Mouse (Mus musculus): ENCODE results near the gene Dusp27. TPM values are rescaled to one million over a fixed set of nuclear protein-coding genes. Genes with fewer than 3 reads are reported as not detected.

Dusp27 gene
- polyA plus RNA-seq, 1 experiment from 2014 or later: 0.75 TPM

- no peaks in the 10 kb centered on the region for H3K4me1 ChIP-seq (ENCODE audit: insufficient read depth, low read depth, low read length)
- H3K27me3 ChIP-seq (replicated peaks; ENCODE audit: insufficient read depth, low read length): no peaks in the 10 kb centered on the region
- no peak overlapping the region for H3K9ac ChIP-seq (replicated peaks; ENCODE audit: low read depth)
- no peaks in the 10 kb centered on the region for H3K36me3 ChIP-seq (ENCODE audit: insufficient read depth, low read length)
- peak; percentile 69 for DNase-seq (ENCODE audit: low spot score)
- no peaks in the 10 kb centered on the region for H3K9me3 ChIP-seq (ENCODE audit: low read length)
- peak; percentile 85 for ATAC-seq
- H3K4me2 ChIP-seq (replicated peaks; ENCODE audit: low read depth, low read length): no peak overlapping the region
- WGBS: 43% methylated on average over 13 of the region's 13 CpGs
- H3K27ac ChIP-seq (ENCODE audit: low read length): no peak overlapping the region; the same call in 1 of the 2 replicates
- no peak overlapping the region for H3K4me3 ChIP-seq (ENCODE audit: low read depth, low read length)
- TF ChIP-seq CTCF (IDR thresholded peaks at IDR 0.05) (no peak), EP300 (IDR thresholded peaks at IDR 0.05) (peak; percentile 57; the same call in 1 of the 2 replicates)
These were observed 10.4 kb upstream of the Dusp27 start for GRCm38 (mm10) chr1:166138136-166138535.

GRCm38 (mm10) chr1:166137244-166137938, 9.7 kb upstream of the Dusp27 start:
- ATAC-seq (peak; percentile 52), DNase-seq (ENCODE audit: low spot score) (no peak)
- Histone ChIP-seq H3K9me3 (ENCODE audit: low read length) (no peaks in the 10 kb centered on the region), H3K4me3 (ENCODE audit: low read depth, low read length) (no peak overlapping the region), H3K36me3 (ENCODE audit: insufficient read depth, low read length) (no peaks in the 10 kb centered on the region), H3K9ac (replicated peaks; ENCODE audit: low read depth) (no peak overlapping the region), H3K27me3 (replicated peaks; ENCODE audit: insufficient read depth, low read length) (no peaks in the 10 kb centered on the region), H3K4me2 (replicated peaks; ENCODE audit: low read depth, low read length) (no peak overlapping the region), H3K27ac (ENCODE audit: low read length) (no peak overlapping the region; the same call in 1 of the 2 replicates), H3K4me1 (ENCODE audit: insufficient read depth, low read depth, low read length) (no peaks in the 10 kb centered on the region)
- TF ChIP-seq CTCF (IDR thresholded peaks at IDR 0.05) (no peak), EP300 (IDR thresholded peaks at IDR 0.05) (no peak)
- 53% methylated on average over 7 of the region's 7 CpGs for WGBS

GRCm38 (mm10) chr1:166135091-166135740, 7.5 kb upstream of the Dusp27 start:
- H3K9me3 ChIP-seq (ENCODE audit: low read length): no peaks in the 10 kb centered on the region
- H3K4me3 ChIP-seq (ENCODE audit: low read depth, low read length): no peak overlapping the region
- no peaks in the 10 kb centered on the region for H3K27me3 ChIP-seq (replicated peaks; ENCODE audit: insufficient read depth, low read length)
- H3K27ac ChIP-seq (ENCODE audit: low read length): no peak overlapping the region
- no peak for ATAC-seq
- no peaks in the 10 kb centered on the region for H3K36me3 ChIP-seq (ENCODE audit: insufficient read depth, low read length)
- no peak overlapping the region for H3K4me2 ChIP-seq (replicated peaks; ENCODE audit: low read depth, low read length)
- DNase-seq (ENCODE audit: low spot score): no peak
- no peak overlapping the region for H3K9ac ChIP-seq (replicated peaks; ENCODE audit: low read depth)
- 57% methylated on average over 5 of the region's 5 CpGs for WGBS
- no peaks in the 10 kb centered on the region for H3K4me1 ChIP-seq (ENCODE audit: insufficient read depth, low read depth, low read length)
- TF ChIP-seq EP300 (IDR thresholded peaks at IDR 0.05) (no peak), CTCF (IDR thresholded peaks at IDR 0.05) (no peak)

- no peak overlapping the region for H3K9ac ChIP-seq (replicated peaks; ENCODE audit: low read depth)
- no peak overlapping the region for H3K4me3 ChIP-seq (ENCODE audit: low read depth, low read length)
- no peak overlapping the region for H3K27ac ChIP-seq (ENCODE audit: low read length)
- H3K4me1 ChIP-seq (ENCODE audit: insufficient read depth, low read depth, low read length): 0 out of 2 replicates have a peak, but pooled peaks cover under 1% of the 10 kb centered on the region
- H3K27me3 ChIP-seq (replicated peaks; ENCODE audit: insufficient read depth, low read length): no peaks in the 10 kb centered on the region
- no peak for DNase-seq (ENCODE audit: low spot score)
- TF ChIP-seq CTCF (IDR thresholded peaks at IDR 0.05) (no peak), EP300 (IDR thresholded peaks at IDR 0.05) (no peak)
- H3K9me3 ChIP-seq (ENCODE audit: low read length): no peaks in the 10 kb centered on the region
- H3K4me2 ChIP-seq (replicated peaks; ENCODE audit: low read depth, low read length): no peak overlapping the region
- no peaks in the 10 kb centered on the region for H3K36me3 ChIP-seq (ENCODE audit: insufficient read depth, low read length)
- WGBS: 36% methylated on average over 4 of the region's 4 CpGs
- ATAC-seq: no peak
These were observed 4.6 kb upstream of the Dusp27 start for GRCm38 (mm10) chr1:166132367-166132766.

- no peak within 1 kb of the TSS for H3K4me3 ChIP-seq (ENCODE audit: low read depth, low read length)
- 71% methylated on average over 5 of the region's 5 CpGs for WGBS
- no peaks in the 10 kb centered on the region for H3K9me3 ChIP-seq (ENCODE audit: low read length)
- no peaks in the 10 kb centered on the region for H3K27me3 ChIP-seq (replicated peaks; ENCODE audit: insufficient read depth, low read length)
- H3K9ac ChIP-seq (replicated peaks; ENCODE audit: low read depth): no peak within 1 kb of the TSS
- TF ChIP-seq CTCF (IDR thresholded peaks at IDR 0.05) (no peak), EP300 (IDR thresholded peaks at IDR 0.05) (no peak)
- DNase-seq (ENCODE audit: low spot score) (no peak), ATAC-seq (0 out of 2 replicates have a peak, but pooled peaks have one; percentile 19)
- H3K36me3 ChIP-seq (ENCODE audit: insufficient read depth, low read length): no peaks in the 10 kb centered on the region
- H3K4me2 ChIP-seq (replicated peaks; ENCODE audit: low read depth, low read length): no peak within 1 kb of the TSS
- H3K27ac ChIP-seq (ENCODE audit: low read length): no peak within 1 kb of the TSS
- 0 out of 2 replicates have a peak, but pooled peaks cover 8% of the 10 kb centered on the region for H3K4me1 ChIP-seq (ENCODE audit: insufficient read depth, low read depth, low read length)
These were observed 2.6 kb upstream of the Dusp27 start, which contains the start of gene Gpa33 for GRCm38 (mm10) chr1:166130224-166130860. Gene Gpa33 (plus strand): TSS chr1:166130238.

- H3K4me2 ChIP-seq (replicated peaks; ENCODE audit: low read depth, low read length): no peak overlapping the region
- H3K9ac ChIP-seq (replicated peaks; ENCODE audit: low read depth): no peak overlapping the region
These were observed 829 bp upstream of the Dusp27 start for GRCm38 (mm10) chr1:166128551-166128950.

More at GRCm38 (mm10) chr1:166128551-166128950, 829 bp upstream of the Dusp27 start:
- DNase-seq (ENCODE audit: low spot score) (no peak), ATAC-seq (no peak)
- no peaks in the 10 kb centered on the region for H3K9me3 ChIP-seq (ENCODE audit: low read length)
- TF ChIP-seq CTCF (IDR thresholded peaks at IDR 0.05): no peak
- TF ChIP-seq EP300 (IDR thresholded peaks at IDR 0.05): no peak
- no peak overlapping the region for H3K27ac ChIP-seq (ENCODE audit: low read length)
- 82% methylated on average over 5 of the region's 5 CpGs for WGBS
- no peak overlapping the region for H3K4me3 ChIP-seq (ENCODE audit: low read depth, low read length)
- no peaks in the 10 kb centered on the region for H3K36me3 ChIP-seq (ENCODE audit: insufficient read depth, low read length)
- H3K4me1 ChIP-seq (ENCODE audit: insufficient read depth, low read depth, low read length): 0 out of 2 replicates have a peak, but pooled peaks cover 8% of the 10 kb centered on the region
- H3K27me3 ChIP-seq (replicated peaks; ENCODE audit: insufficient read depth, low read length): no peaks in the 10 kb centered on the region
